Mouse (Mus musculus): ENCODE results near the gene Uqcrc1. TPM values are rescaled to one million over a fixed set of nuclear protein-coding genes. Genes with fewer than 3 reads are reported as not detected.

Gene Uqcrc1
- polyA plus RNA-seq, 2 experiments: 200 to 297 TPM

GRCm38 (mm10) chr9:108963577-108963976 lies 27.1 kb downstream of the Uqcrc1 start:
- H3K36me3 ChIP-seq (replicated peaks; ENCODE audit: control insufficient read depth, insufficient read depth, low read depth): no peaks in the 10 kb centered on the region
- no peaks in the 10 kb centered on the region for H3K9me3 ChIP-seq (ENCODE audit: control insufficient read depth, low read length)
- H3K27me3 ChIP-seq (ENCODE audit: control insufficient read depth, insufficient read depth, low read length): no peaks in the 10 kb centered on the region
- no peak for DNase-seq (ENCODE audit: low read depth in 3 of 3, low spot score in 3 of 3)
- no peak overlapping the region for H3K4me3 ChIP-seq (ENCODE audit: insufficient read depth in 1 of 2, low read depth in 2 of 2, low read length in 2 of 2)
- WGBS (ENCODE audit: insufficient replicate concordance): 65% methylated on average over 3 of the region's 3 CpGs
- no peak overlapping the region for H3K27ac ChIP-seq
- no peak overlapping the region for H3K4me2 ChIP-seq (ENCODE audit: low read depth)
- no peak for TF ChIP-seq CTCF (IDR thresholded peaks at IDR 0.05; ENCODE audit: low read depth)
- TF ChIP-seq EP300 (IDR thresholded peaks at IDR 0.05; ENCODE audit: low read depth): no peak
- H3K4me1 ChIP-seq (replicated peaks; ENCODE audit: control insufficient read depth in 2 of 2, insufficient read depth in 2 of 2, low read length in 1 of 2): no peaks in the 10 kb centered on the region
- H3K9ac ChIP-seq (replicated peaks): no peak overlapping the region
- no peak for ATAC-seq (ENCODE audit: insufficient read depth)

GRCm38 (mm10) chr9:108964338-108964737 lies 27.9 kb downstream of the Uqcrc1 start:
- DNase-seq (ENCODE audit: low read depth in 3 of 3, low spot score in 3 of 3) (no peak), ATAC-seq (ENCODE audit: insufficient read depth) (no peak)
- no peaks in the 10 kb centered on the region for H3K9me3 ChIP-seq (ENCODE audit: control insufficient read depth, low read length)
- H3K9ac ChIP-seq (replicated peaks): no peak overlapping the region
- no peaks in the 10 kb centered on the region for H3K27me3 ChIP-seq (ENCODE audit: control insufficient read depth, insufficient read depth, low read length)
- H3K4me1 ChIP-seq (replicated peaks; ENCODE audit: control insufficient read depth in 2 of 2, insufficient read depth in 2 of 2, low read length in 1 of 2): no peaks in the 10 kb centered on the region
- no peak overlapping the region for H3K4me3 ChIP-seq (ENCODE audit: insufficient read depth in 1 of 2, low read depth in 2 of 2, low read length in 2 of 2)
- TF ChIP-seq CTCF (IDR thresholded peaks at IDR 0.05; ENCODE audit: low read depth) (no peak), EP300 (IDR thresholded peaks at IDR 0.05; ENCODE audit: low read depth) (no peak)
- H3K27ac ChIP-seq: no peak overlapping the region
- no peaks in the 10 kb centered on the region for H3K36me3 ChIP-seq (replicated peaks; ENCODE audit: control insufficient read depth, insufficient read depth, low read depth)
- no peak overlapping the region for H3K4me2 ChIP-seq (ENCODE audit: low read depth)
- WGBS (ENCODE audit: insufficient replicate concordance): 22% methylated on average over 6 of the region's 6 CpGs

GRCm38 (mm10) chr9:108970623-108971022 lies 34.2 kb downstream of the Uqcrc1 start:
- WGBS (ENCODE audit: insufficient replicate concordance): 55% methylated on average over 8 of the region's 8 CpGs
- TF ChIP-seq CTCF (IDR thresholded peaks at IDR 0.05; ENCODE audit: low read depth) (no peak), EP300 (IDR thresholded peaks at IDR 0.05; ENCODE audit: low read depth) (no peak)
- no peak overlapping the region for H3K27ac ChIP-seq
- H3K36me3 ChIP-seq (replicated peaks; ENCODE audit: control insufficient read depth, insufficient read depth, low read depth): no peaks in the 10 kb centered on the region
- no peak overlapping the region for H3K4me3 ChIP-seq (ENCODE audit: insufficient read depth in 1 of 2, low read depth in 2 of 2, low read length in 2 of 2)
- H3K4me1 ChIP-seq (replicated peaks; ENCODE audit: control insufficient read depth in 2 of 2, insufficient read depth in 2 of 2, low read length in 1 of 2): no peaks in the 10 kb centered on the region
- no peaks in the 10 kb centered on the region for H3K27me3 ChIP-seq (ENCODE audit: control insufficient read depth, insufficient read depth, low read length)
- H3K4me2 ChIP-seq (ENCODE audit: low read depth): no peak overlapping the region
- H3K9me3 ChIP-seq (ENCODE audit: control insufficient read depth, low read length): no peaks in the 10 kb centered on the region
- H3K9ac ChIP-seq (replicated peaks): no peak overlapping the region
- no peak for ATAC-seq (ENCODE audit: insufficient read depth)
- no peak for DNase-seq (ENCODE audit: low read depth in 3 of 3, low spot score in 3 of 3)

- no peak overlapping the region for H3K4me3 ChIP-seq (ENCODE audit: insufficient read depth in 1 of 2, low read depth in 2 of 2, low read length in 2 of 2)
- WGBS (ENCODE audit: insufficient replicate concordance): 55% methylated on average over 9 of the region's 9 CpGs
- no peaks in the 10 kb centered on the region for H3K4me1 ChIP-seq (replicated peaks; ENCODE audit: control insufficient read depth in 2 of 2, insufficient read depth in 2 of 2, low read length in 1 of 2)
- no peaks in the 10 kb centered on the region for H3K9me3 ChIP-seq (ENCODE audit: control insufficient read depth, low read length)
- H3K9ac ChIP-seq (replicated peaks): no peak overlapping the region
- H3K27me3 ChIP-seq (ENCODE audit: control insufficient read depth, insufficient read depth, low read length): no peaks in the 10 kb centered on the region
- DNase-seq (ENCODE audit: low read depth in 3 of 3, low spot score in 3 of 3) (no peak), ATAC-seq (ENCODE audit: insufficient read depth) (no peak)
- H3K36me3 ChIP-seq (replicated peaks; ENCODE audit: control insufficient read depth, insufficient read depth, low read depth): no peaks in the 10 kb centered on the region
- no peak for TF ChIP-seq CTCF (IDR thresholded peaks at IDR 0.05; ENCODE audit: low read depth)
- TF ChIP-seq EP300 (IDR thresholded peaks at IDR 0.05; ENCODE audit: low read depth): no peak
- H3K27ac ChIP-seq: no peak overlapping the region
- no peak overlapping the region for H3K4me2 ChIP-seq (ENCODE audit: low read depth)
These were observed 40.0 kb downstream of the Uqcrc1 start for GRCm38 (mm10) chr9:108976483-108976882.

GRCm38 (mm10) chr9:108977966-108978365 lies 41.5 kb downstream of the Uqcrc1 start:
- DNase-seq (ENCODE audit: low read depth in 3 of 3, low spot score in 3 of 3) (no peak), ATAC-seq (ENCODE audit: insufficient read depth) (no peak)
- Histone ChIP-seq H3K27me3 (ENCODE audit: control insufficient read depth, insufficient read depth, low read length) (no peaks in the 10 kb centered on the region), H3K36me3 (replicated peaks; ENCODE audit: control insufficient read depth, insufficient read depth, low read depth) (no peaks in the 10 kb centered on the region), H3K4me3 (ENCODE audit: insufficient read depth in 1 of 2, low read depth in 2 of 2, low read length in 2 of 2) (no peak overlapping the region), H3K27ac (no peak overlapping the region), H3K4me2 (ENCODE audit: low read depth) (no peak overlapping the region), H3K4me1 (replicated peaks; ENCODE audit: control insufficient read depth in 2 of 2, insufficient read depth in 2 of 2, low read length in 1 of 2) (peaks cover 0 to 3% of the 10 kb centered on the region in 2 experiments; a peak in 2 of 4 replicates), H3K9me3 (ENCODE audit: control insufficient read depth, low read length) (no peaks in the 10 kb centered on the region), H3K9ac (replicated peaks) (no peak overlapping the region)
- WGBS (ENCODE audit: insufficient replicate concordance): 37% methylated on average over 7 of the region's 7 CpGs
- TF ChIP-seq CTCF (IDR thresholded peaks at IDR 0.05; ENCODE audit: low read depth) (no peak), EP300 (IDR thresholded peaks at IDR 0.05; ENCODE audit: low read depth) (no peak)

All from liver, embryonic 14.5 days (tissue).